Mouse (Mus musculus): Measurements from ENCODE around the gene Tjp1. TPM values are rescaled to one million over a fixed set of nuclear protein-coding genes. Genes with fewer than 3 reads are reported as not detected.

Gene Tjp1
- total RNA-seq, 2 experiments from 2014 or later, result 26.1 to 32.7 TPM

GRCm38 (mm10) chr7:65356204-65356603 lies 171.4 kb downstream of the Tjp1 start:
- no peak for DNase-seq

GRCm38 (mm10) chr7:65354908-65355307 lies 172.7 kb downstream of the Tjp1 start:
- no peak for DNase-seq

GRCm38 (mm10) chr7:65350348-65351079 lies 177.1 kb downstream of the Tjp1 start:
- no peak for DNase-seq

- no peak for DNase-seq
These were observed 179.0 kb downstream of the Tjp1 start for GRCm38 (mm10) chr7:65348540-65348939.

- no peak for DNase-seq
These were observed 182.3 kb downstream of the Tjp1 start for GRCm38 (mm10) chr7:65345314-65345713.

- DNase-seq, result no peak
These were observed 189.9 kb downstream of the Tjp1 start for GRCm38 (mm10) chr7:65337581-65338270.

GRCm38 (mm10) chr7:65333081-65333760 lies 194.4 kb downstream of the Tjp1 start:
- no peak for DNase-seq

- no peak for DNase-seq
These were observed 208.4 kb downstream of the Tjp1 start for GRCm38 (mm10) chr7:65319047-65319725.

- DNase-seq, result no peak
These were observed 210.2 kb downstream of the Tjp1 start for GRCm38 (mm10) chr7:65317418-65317817.

GRCm38 (mm10) chr7:65315182-65315581 lies 212.4 kb downstream of the Tjp1 start:
- no peak for DNase-seq

GRCm38 (mm10) chr7:65296675-65297589 lies 230.6 kb downstream of the Tjp1 start:
- DNase-seq, result no peak

GRCm38 (mm10) chr7:65282886-65283285 lies 244.7 kb downstream of the Tjp1 start:
- no peak for DNase-seq

GRCm38 (mm10) chr7:65281960-65282359 lies 245.6 kb downstream of the Tjp1 start:
- no peak for DNase-seq

- peak; percentile 23 for DNase-seq
These were observed 246.4 kb downstream of the Tjp1 start for GRCm38 (mm10) chr7:65280944-65281912.

GRCm38 (mm10) chr7:65279277-65279676 lies 248.3 kb downstream of the Tjp1 start:
- DNase-seq, result no peak

- DNase-seq, result no peak
These were observed 251.8 kb downstream of the Tjp1 start for GRCm38 (mm10) chr7:65275761-65276160.

- DNase-seq, result no peak
These were observed 253.4 kb downstream of the Tjp1 start for GRCm38 (mm10) chr7:65274216-65274615.

- no peak for DNase-seq
These were observed 277.9 kb downstream of the Tjp1 start for GRCm38 (mm10) chr7:65249656-65250055.

Measured in gastrocnemius, postnatal 25 days (tissue).